Mouse (Mus musculus): Measurements from ENCODE around the gene Gna15. TPM values are rescaled to one million over a fixed set of nuclear protein-coding genes. Genes with fewer than 3 reads are reported as not detected.

The Gna15 gene
- polyA plus RNA-seq, 1 experiment from 2014 or later, result 7.3 TPM

DNA sequence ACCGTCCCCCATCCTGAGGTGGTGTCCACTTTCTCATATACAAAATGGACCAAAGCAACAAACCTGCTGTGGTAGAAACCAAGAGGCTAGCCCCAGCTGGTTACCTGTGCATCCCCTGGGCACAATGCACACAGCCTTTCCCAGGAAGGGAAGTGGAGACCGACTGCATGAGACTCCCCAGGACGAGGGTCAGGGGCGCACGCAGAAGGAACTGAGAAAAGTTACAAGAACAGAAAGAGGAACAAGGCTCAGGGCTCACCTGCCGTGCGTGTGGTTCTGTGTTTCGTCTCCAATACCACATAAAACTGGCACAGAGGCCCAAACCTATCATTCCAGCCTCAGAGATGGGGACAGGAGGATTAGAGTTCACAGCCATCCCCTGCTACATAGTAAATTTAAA, 6.8 kb downstream of the Gna15 start:
- WGBS (ENCODE audit: insufficient replicate concordance), result 65% methylated on average over 8 of the region's 8 CpGs
- Histone ChIP-seq H3K27me3 (replicated peaks) (0 out of 2 replicates have a peak, but pooled peaks cover 2% of the 10 kb centered on the region), H3K36me3 (peaks cover 14% of the 10 kb centered on the region), H3K4me2 (no peak overlapping the region), H3K9ac (no peak overlapping the region), H3K4me1 (peaks cover 43% of the 10 kb centered on the region), H3K27ac (peak overlapping the region; percentile 9; the same call in 1 of the 2 replicates), H3K4me3 (no peak overlapping the region), H3K9me3 (replicated peaks) (0 out of 2 replicates have a peak, but pooled peaks cover 5% of the 10 kb centered on the region)
- no peak for ATAC-seq

- peaks cover 24% of the 10 kb centered on the region for H3K4me1 ChIP-seq
- H3K9ac ChIP-seq, result no peak overlapping the region
- no peak for ATAC-seq
- H3K4me3 ChIP-seq, result no peak overlapping the region
- H3K36me3 ChIP-seq, result peaks cover 24% of the 10 kb centered on the region
- no peak overlapping the region for H3K27ac ChIP-seq
- 77% methylated on average over 5 of the region's 5 CpGs for WGBS (ENCODE audit: insufficient replicate concordance)
- no peak overlapping the region for H3K4me2 ChIP-seq
- 0 out of 2 replicates have a peak, but pooled peaks cover 5% of the 10 kb centered on the region for H3K9me3 ChIP-seq (replicated peaks)
- H3K27me3 ChIP-seq (replicated peaks), result 0 out of 2 replicates have a peak, but pooled peaks cover 9% of the 10 kb centered on the region
These were observed 10.2 kb downstream of the Gna15 start for GRCm38 (mm10) chr10:81513798-81514197.

DNA sequence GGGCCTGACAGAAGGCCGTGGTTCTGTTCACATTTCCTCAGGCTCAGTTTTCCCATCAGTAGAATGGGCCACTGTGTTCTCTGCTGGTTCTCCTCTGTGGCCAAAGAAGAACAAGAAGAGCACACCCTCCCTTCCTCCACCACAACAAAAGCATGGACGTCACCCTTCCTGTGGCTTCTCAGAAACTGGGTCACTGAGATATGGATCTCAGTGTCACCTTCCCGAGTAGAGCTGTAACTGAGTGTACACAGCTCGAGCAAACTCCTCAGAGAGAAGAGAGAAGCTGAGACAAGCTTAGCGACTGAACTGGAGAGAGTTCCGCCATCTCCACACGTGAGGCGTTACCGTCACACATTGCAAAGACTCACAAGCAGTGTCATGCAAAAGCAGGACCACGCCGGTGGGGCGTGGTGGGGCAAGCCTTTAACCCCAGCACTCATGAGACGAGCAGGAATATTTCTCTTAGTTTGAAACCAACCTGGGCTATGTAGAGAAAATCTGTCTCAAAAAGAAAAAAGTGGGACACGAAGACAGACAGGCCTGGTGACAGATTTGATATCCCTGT, 13.7 kb downstream of the Gna15 start:
- no peak overlapping the region for H3K27ac ChIP-seq
- H3K27me3 ChIP-seq (replicated peaks), result 0 out of 2 replicates have a peak, but pooled peaks cover 9% of the 10 kb centered on the region
- no peak for ATAC-seq
- peaks cover 17% of the 10 kb centered on the region for H3K4me1 ChIP-seq
- WGBS (ENCODE audit: insufficient replicate concordance), result 67% methylated on average over 14 of the region's 14 CpGs
- H3K9me3 ChIP-seq (replicated peaks), result 0 out of 2 replicates have a peak, but pooled peaks cover 5% of the 10 kb centered on the region
- H3K4me2 ChIP-seq, result no peak overlapping the region
- peaks cover 32% of the 10 kb centered on the region for H3K36me3 ChIP-seq
- H3K4me3 ChIP-seq, result no peak overlapping the region
- no peak overlapping the region for H3K9ac ChIP-seq

GRCm38 (mm10) chr10:81507691-81508489, 16.1 kb downstream of the Gna15 start:
- no peaks in the 10 kb centered on the region for H3K9me3 ChIP-seq (replicated peaks)
- H3K36me3 ChIP-seq, result peaks cover 20% of the 10 kb centered on the region
- peaks cover 19% of the 10 kb centered on the region; the same call in 1 of the 2 replicates for H3K27me3 ChIP-seq (replicated peaks)
- no peak overlapping the region for H3K9ac ChIP-seq
- H3K4me2 ChIP-seq, result no peak overlapping the region
- H3K27ac ChIP-seq, result no peak overlapping the region
- peaks cover 19% of the 10 kb centered on the region for H3K4me1 ChIP-seq
- WGBS (ENCODE audit: insufficient replicate concordance), result 58% methylated on average over 13 of the region's 13 CpGs
- ATAC-seq, result no peak
- H3K4me3 ChIP-seq, result no peak overlapping the region

DNA sequence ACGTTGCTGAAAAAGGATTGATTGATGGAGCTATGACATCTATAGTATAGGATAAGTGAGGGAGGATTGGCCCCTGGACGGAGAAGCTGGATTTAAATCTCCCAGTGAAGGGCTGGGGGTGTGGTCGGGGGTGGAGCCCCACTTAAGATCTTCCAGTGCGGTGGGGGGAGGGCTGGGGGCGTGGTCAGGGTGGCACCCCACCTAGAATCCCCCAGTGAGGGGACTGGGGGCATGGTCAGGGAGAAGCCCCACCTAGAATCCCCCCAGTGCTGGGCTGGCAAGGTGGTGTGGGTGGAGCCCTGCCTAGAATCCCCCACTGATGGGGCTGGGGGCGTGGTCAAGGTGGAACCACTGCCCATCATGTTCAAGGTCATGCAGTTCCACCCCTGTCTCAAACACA, 16.9 kb downstream of the Gna15 start:
- H3K9ac ChIP-seq, result no peak overlapping the region
- no peak overlapping the region for H3K4me2 ChIP-seq
- no peak for ATAC-seq
- peaks cover 26% of the 10 kb centered on the region for H3K4me1 ChIP-seq
- WGBS (ENCODE audit: insufficient replicate concordance), result 39% methylated on average over 6 of the region's 6 CpGs
- peaks cover 17% of the 10 kb centered on the region for H3K36me3 ChIP-seq
- no peaks in the 10 kb centered on the region for H3K9me3 ChIP-seq (replicated peaks)
- no peak overlapping the region for H3K4me3 ChIP-seq
- no peak overlapping the region for H3K27ac ChIP-seq
- H3K27me3 ChIP-seq (replicated peaks), result peaks cover 16% of the 10 kb centered on the region; the same call in 1 of the 2 replicates

- peaks cover 11% of the 10 kb centered on the region; the same call in 1 of the 2 replicates for H3K27me3 ChIP-seq (replicated peaks)
- peaks cover 31% of the 10 kb centered on the region for H3K4me1 ChIP-seq
- H3K4me3 ChIP-seq, result no peak overlapping the region
- ATAC-seq, result no peak
- no peak overlapping the region for H3K4me2 ChIP-seq
- no peak overlapping the region for H3K9ac ChIP-seq
- H3K36me3 ChIP-seq, result peaks cover 12% of the 10 kb centered on the region
- no peaks in the 10 kb centered on the region for H3K9me3 ChIP-seq (replicated peaks)
- no peak overlapping the region for H3K27ac ChIP-seq
- WGBS (ENCODE audit: insufficient replicate concordance), result 71% methylated on average over 15 of the region's 15 CpGs
These were observed 18.9 kb downstream of the Gna15 start for GRCm38 (mm10) chr10:81505016-81505664.

DNA sequence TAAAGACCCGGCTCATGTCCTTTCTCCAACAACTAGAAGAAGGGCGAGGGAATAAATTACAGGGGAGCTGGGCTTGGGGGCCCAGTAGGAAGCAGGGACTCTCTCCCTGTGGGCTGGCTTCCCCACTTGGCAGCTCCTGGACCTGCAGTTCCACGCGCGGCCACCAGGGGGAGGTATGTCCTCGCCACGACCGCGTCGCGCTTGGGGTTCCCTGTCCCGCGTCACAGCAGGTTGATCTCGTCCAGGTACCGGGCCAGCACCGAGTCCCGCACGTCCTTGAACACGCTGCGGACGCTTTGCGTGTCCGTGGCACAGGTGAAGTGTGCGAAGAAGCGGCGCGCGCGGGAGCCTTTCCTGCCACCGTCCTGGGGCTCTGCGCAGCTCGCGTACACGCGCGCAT, 21.4 kb downstream of the Gna15 start:
- Histone ChIP-seq H3K36me3 (0 out of 2 replicates have a peak, but pooled peaks cover 5% of the 10 kb centered on the region), H3K4me2 (peak overlapping the region; percentile 74), H3K4me3 (peak overlapping the region; percentile 42), H3K27ac (no peak overlapping the region), H3K4me1 (peaks cover 45% of the 10 kb centered on the region), H3K27me3 (replicated peaks) (peaks cover 11% of the 10 kb centered on the region; the same call in 1 of the 2 replicates), H3K9ac (peak overlapping the region; percentile 27; the same call in 1 of the 2 replicates), H3K9me3 (replicated peaks) (no peaks in the 10 kb centered on the region)
- WGBS (ENCODE audit: insufficient replicate concordance), result 12% methylated on average over 36 of the region's 36 CpGs
- peak; percentile 33; the same call in 1 of the 2 replicates for ATAC-seq

DNA sequence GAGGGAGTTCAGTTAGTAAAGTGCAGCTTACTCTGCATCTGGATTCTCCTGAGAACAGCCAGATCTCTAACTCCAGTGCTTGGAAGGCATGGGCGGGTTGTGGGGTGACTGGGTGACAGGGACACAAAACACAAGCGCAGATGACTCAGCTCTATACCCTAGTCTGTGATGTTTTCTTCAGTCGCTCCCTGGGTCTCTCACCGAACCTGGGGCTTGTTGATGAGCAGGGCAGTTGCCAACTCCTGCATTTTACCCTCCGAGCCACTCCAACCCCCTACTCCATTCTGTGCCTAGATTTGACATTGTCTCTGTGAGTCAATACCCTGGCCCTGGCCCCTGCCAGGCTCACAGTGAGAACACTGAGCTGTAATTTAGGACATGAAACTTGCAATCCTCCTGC, 22.2 kb downstream of the Gna15 start:
- no peak overlapping the region for H3K4me2 ChIP-seq
- WGBS (ENCODE audit: insufficient replicate concordance), result 68% methylated on average over 5 of the region's 5 CpGs
- no peak overlapping the region for H3K4me3 ChIP-seq
- H3K9me3 ChIP-seq (replicated peaks), result no peaks in the 10 kb centered on the region
- H3K9ac ChIP-seq, result no peak overlapping the region
- no peak overlapping the region for H3K27ac ChIP-seq
- H3K4me1 ChIP-seq, result peaks cover 46% of the 10 kb centered on the region
- ATAC-seq, result no peak
- H3K27me3 ChIP-seq (replicated peaks), result peaks cover 11% of the 10 kb centered on the region; the same call in 1 of the 2 replicates
- H3K36me3 ChIP-seq, result 0 out of 2 replicates have a peak, but pooled peaks cover 5% of the 10 kb centered on the region

DNA sequence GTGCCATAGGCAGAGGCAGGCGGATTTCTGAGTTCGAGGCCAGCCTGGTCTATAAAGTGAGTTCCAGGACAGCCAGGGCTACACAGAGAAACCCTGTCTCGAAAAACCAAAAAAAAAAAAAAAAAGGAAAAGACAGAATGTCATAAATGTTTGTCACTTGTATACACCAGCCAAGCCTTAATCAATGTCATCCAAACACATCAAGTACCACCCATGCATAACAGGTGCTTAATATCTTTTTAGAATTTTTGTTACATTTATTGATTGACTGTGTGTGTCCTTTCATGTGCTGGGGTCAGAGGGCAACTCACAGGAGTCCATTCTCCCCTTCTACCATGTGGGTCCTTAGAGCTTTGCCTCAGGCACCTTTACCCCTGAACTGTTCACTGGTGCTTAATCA, 24.0 kb downstream of the Gna15 start, which contains the start of gene S1pr4:
Gene S1pr4 (minus strand): TSS at position 101 of the 400 bp plus-strand sequence.
- Histone ChIP-seq H3K4me3 (peak within 1 kb of the TSS; percentile 73), H3K9ac (peak within 1 kb of the TSS; percentile 64), H3K27ac (peak within 1 kb of the TSS; percentile 74), H3K36me3 (no peaks in the 10 kb centered on the region), H3K9me3 (replicated peaks) (no peaks in the 10 kb centered on the region), H3K27me3 (replicated peaks) (peaks cover 11% of the 10 kb centered on the region; the same call in 1 of the 2 replicates), H3K4me2 (peak within 1 kb of the TSS; percentile 96), H3K4me1 (peaks cover 54% of the 10 kb centered on the region)
- 62% methylated on average over 3 of the region's 3 CpGs for WGBS (ENCODE audit: insufficient replicate concordance)
- no peak for ATAC-seq

DNA sequence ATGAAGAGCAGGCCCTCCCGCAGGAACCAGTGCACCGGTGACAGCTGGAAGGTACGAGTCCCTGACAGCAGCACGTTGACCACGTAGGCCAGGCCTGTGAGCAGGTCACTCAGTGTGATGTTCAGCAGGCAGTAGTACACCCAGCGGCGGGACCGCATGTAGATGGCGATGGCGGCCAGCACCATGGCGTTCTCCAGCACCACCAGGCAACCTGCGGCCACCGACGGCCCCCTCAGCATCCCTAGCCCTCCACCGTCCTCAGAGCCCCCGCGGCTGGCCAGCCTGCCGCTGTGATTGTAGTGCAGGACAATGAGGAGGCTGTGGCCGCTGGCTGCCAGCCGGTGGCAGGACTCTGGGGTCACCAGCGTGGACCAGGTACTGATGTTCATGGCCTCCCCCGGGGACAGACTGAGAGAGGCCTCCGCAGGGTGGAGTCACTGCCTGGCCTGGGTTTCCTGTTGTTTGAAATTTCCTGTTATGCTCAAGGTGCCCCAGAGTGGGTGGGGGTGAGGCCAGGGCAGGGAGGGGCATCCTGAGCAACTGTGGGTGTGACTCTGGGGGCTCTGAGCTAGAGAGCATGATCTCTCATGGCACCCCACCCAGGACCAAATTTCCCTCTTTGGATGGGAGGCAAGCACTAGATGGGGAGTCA, 24.6 kb downstream of the Gna15 start:
- no peak for ATAC-seq
- no peaks in the 10 kb centered on the region for H3K9me3 ChIP-seq (replicated peaks)
- peaks cover 4% of the 10 kb centered on the region for H3K36me3 ChIP-seq
- WGBS (ENCODE audit: insufficient replicate concordance), result 44% methylated on average over 23 of the region's 23 CpGs
- peak overlapping the region; percentile 96 for H3K4me2 ChIP-seq
- H3K27me3 ChIP-seq (replicated peaks), result peaks cover 11% of the 10 kb centered on the region; the same call in 1 of the 2 replicates
- peaks cover 61% of the 10 kb centered on the region for H3K4me1 ChIP-seq
- H3K27ac ChIP-seq, result peak overlapping the region; percentile 74
- peak overlapping the region; percentile 73 for H3K4me3 ChIP-seq
- peak overlapping the region; percentile 64 for H3K9ac ChIP-seq

All from liver, embryonic 12.5 days (tissue).